Mouse (Mus musculus) bone marrow macrophage, adult 2 months (primary cell): Measurements from ENCODE around the gene Dnm3.

ENCODE experiments used
- CTCF ChIP-seq: IDR thresholded peaks from 2 replicates; pipeline ENCODE4 v1.5.1; 2012; ENCODE audit warnings: low read depth, mild to moderate bottlenecking, low read length, moderate library complexity
- POLR2A ChIP-seq: IDR thresholded peaks from 2 replicates; pipeline ENCODE4 v1.6.1; 2012; ENCODE audit warnings: mild to moderate bottlenecking, low read depth, low read length, borderline replicate concordance

GRCm38 (mm10) chr1:162299558-162300319 lies 178.1 kb downstream of the Dnm3 start:
- no peak for TF ChIP-seq CTCF
- TF ChIP-seq POLR2A, result no peak
